Mouse (Mus musculus): ENCODE results near the gene Brox.

Brox gene

DNA sequence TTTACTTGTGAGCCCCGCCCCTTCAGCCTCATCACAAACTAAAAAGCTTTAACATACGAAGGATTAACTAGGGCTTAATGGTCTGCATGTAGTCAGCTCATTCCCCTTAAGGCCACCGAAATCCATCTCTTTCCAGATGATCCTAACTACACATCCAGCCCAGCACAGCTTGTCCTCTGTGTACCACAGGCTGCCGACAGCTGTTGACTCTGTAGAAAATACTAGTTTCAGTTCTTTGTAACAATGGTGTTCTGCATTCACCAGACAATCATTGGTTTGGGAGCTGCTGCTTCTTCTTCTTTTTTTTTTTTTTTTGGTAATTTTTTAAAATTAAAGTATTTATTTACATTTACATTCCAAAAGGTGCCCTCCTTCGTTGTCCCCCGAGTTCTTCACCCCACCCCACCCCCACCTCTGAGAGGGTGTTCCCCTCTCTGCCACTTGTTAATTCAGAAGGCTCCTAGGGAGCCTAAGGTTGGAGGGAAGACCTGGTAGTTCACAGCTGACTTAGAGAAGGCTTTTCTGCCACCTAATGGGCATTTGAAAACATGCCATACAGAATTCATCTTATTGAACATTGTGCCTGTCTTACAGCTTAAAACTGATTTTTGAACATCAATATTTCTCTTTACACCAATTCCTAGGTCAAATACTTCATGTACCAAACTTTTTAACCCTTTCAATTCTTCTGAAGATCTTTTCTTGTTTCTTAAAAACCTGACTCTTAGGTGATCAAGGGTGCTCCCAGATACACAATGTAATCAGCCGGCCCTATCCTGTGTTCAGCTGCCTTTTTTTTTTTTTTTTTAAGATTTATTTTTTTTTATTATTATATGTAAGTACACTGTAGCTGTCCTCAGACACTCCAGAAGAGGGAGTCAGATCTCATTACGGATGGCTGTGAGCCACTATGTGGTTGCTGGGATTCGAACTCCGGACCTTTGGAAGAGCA lies 23.9 kb downstream of the Brox start:
- DNase-seq (ENCODE audit: low spot score in 2 of 2) = no peak

DNA sequence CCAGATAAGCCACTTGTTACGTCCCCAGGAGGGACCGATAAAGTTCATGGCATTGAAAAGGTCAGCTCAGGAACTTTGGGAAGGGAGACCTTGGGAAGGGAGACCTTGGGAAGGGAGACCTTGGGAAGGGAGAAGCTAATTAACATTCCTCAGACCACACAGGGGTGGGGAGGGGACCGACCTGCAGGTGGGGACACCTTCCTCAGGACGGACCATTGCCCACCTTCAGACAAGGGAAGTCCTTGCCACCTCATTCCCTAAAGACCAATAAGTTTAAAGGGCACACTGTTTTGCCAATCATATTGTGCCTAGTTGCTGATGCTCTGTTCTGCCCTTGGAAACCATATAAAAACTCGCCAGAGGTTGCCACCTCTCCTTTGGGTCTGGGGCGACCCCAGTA lies 29.4 kb downstream of the Brox start:
- DNase-seq (ENCODE audit: low spot score in 2 of 2) = no peak

GRCm38 (mm10) chr1:183265921-183266467 lies 31.1 kb downstream of the Brox start:
- no peak for DNase-seq (ENCODE audit: low spot score in 2 of 2)

DNA sequence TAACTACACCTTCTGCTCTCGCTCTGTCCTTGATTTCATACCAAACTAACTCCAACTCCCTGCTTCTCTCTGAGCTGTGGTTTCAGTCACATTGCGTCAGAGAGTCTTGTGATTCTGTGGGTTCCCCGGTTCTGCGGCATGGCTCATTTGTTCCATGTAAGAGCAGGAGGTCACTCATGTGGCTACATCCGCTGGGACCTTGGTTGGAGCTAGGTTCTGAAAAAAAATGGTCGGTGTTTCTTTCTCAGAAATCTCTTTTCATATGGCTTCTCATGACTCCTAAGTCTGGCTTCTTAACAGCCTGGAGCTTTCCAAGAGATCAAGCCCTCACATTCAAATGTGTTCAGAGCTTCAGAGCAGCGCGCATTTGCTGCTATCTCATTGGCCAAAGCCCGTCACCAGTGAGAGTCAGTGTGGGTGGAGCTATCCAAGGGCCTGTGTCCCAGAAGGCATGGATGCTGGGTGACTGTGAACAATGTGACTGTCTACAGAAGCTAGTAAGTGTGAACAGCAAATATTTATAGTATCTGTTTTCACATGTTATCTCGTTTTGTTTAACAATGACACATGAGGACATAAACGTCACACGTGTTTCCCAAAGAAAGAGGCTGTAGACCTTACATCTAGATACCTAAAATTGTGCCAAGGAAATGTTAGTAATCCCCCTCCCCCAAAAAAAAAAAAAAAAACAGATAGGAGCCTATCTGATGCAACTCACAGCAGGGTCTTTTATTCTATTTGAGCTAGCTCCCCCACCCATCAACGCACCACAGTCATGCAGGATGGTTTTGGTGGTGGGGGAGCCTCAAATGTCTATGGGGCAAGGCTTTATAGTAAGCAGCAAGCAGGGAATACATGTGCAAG lies 32.7 kb downstream of the Brox start:
- no peak for DNase-seq (ENCODE audit: low spot score in 2 of 2)

- no peak for DNase-seq (ENCODE audit: low spot score in 2 of 2)
Measured at GRCm38 (mm10) chr1:183252574-183252973, 44.5 kb downstream of the Brox start.

DNA sequence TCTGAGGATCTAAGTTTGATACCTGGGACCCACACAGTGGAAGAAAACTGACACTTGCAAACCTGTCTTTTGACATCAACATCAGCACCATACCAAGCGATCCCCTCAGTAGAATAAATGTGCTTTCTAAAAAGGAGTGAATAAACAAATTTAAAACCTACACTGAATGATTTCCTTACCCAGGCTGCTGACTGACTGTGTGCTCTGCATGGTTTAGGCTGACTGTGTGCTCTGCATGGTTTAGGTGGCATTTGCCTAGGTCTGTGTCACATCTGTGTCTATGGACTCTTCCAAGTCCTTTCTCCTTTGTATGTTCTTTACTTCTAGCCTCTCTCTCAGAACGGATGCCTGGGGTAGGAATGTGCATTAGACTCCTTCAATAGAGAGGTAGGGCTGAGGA lies 45.3 kb downstream of the Brox start:
- no peak for DNase-seq (ENCODE audit: low spot score in 2 of 2)

DNA sequence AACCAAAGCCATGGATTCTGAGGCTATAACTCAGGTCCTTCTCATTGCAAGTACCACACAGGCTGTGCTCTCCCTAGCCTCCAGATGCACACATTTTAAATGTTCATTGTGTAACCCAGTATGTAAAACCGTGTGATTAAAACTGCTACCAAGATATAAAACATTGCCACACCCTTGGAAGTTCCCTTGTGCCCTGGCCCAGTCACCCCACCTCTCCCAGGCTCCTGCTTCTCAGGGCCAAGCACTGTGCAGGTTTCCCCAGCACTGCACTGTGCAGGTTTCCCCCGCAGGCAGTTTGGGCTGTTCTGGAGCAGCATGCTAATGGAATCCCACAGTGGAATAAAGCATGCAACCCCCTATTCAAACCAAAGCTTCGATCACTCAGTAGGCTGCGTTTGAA lies 46.5 kb downstream of the Brox start:
- DNase-seq (ENCODE audit: low spot score in 2 of 2) = no peak

- DNase-seq (ENCODE audit: low spot score in 2 of 2) = no peak
Measured at GRCm38 (mm10) chr1:183248144-183248543, 48.9 kb downstream of the Brox start.

DNA sequence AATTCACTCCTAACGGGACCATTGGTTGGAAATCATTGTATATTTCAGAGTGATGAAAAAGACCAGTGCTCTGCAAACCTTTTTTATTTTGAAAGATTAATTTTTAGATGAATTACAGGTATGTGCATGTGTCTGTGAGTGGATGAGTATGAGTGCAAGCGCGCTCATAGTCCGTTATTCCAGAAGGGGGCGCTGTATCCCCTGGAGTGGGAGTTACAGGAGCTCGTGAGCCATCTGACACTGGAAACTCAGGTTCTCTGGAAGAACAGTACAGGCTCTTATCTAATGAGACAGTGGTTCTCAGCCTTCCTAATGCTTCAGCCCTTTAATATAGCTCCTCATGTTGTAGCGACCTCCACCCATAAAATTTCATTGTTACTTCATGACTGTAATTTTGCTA lies 53.8 kb downstream of the Brox start:
- DNase-seq (ENCODE audit: low spot score in 2 of 2) = no peak

- DNase-seq (ENCODE audit: low spot score in 2 of 2) = peak in 1 of 2 experiments; percentile 13
Measured at GRCm38 (mm10) chr1:183237901-183238300, 59.2 kb downstream of the Brox start.

GRCm38 (mm10) chr1:183236460-183236859 lies 60.6 kb downstream of the Brox start:
- no peak for DNase-seq (ENCODE audit: low spot score in 2 of 2)

DNA sequence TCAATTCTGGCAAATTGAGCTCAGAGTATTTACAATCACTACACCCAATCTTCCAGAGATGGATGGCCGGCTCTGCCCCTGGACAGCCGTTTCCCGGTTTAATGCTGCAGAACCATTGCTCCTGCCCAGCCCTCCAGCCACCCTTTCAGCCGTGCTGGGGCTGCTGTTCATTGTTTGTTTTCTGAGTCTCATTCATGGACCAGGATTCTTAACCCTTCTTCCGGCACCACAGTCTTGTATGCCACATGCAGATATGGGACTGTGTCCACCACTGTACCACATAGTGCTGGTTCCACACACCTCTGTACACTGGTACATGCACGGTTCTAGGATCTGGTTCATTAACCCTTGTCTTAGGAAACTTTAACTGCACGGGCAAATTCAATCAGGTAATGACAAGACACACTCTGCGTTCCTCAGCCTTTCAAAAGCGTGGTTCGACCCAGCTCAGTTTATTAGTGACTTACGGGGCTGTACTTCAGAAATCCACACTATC lies 63.3 kb downstream of the Brox start:
- no peak for DNase-seq (ENCODE audit: low spot score in 2 of 2)

GRCm38 (mm10) chr1:183232985-183233678 lies 63.9 kb downstream of the Brox start:
- DNase-seq (ENCODE audit: low spot score in 2 of 2) = no peak

DNA sequence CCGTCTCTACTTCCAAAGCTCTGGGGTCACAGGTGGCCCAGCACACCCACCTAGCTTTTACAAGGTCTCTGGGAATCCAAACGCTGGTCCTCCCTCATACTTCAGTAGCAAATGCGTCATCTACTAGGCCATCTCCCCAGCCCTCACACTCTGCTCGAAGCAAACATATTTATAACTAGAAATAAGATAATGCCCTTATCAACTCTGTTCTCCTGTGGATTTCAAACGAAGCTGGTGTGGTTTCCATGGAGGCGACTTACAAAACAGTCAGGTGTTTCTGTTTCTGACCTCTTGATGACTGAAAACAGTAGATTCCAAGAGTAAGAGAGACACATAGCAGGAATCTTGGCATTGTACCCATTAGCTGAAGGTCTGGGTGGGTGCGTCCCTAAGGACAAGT lies 69.6 kb downstream of the Brox start:
- no peak for DNase-seq (ENCODE audit: low spot score in 2 of 2)
